Mouse (Mus musculus) midbrain, embryonic 10.5 days (tissue): ENCODE measurements at regions not wholly inside any gene's neighbourhood (a gene's known extent, or its start where the extent isn't known, plus 50 kb on each side); places are given as distances from the start of the nearest gene placed in this dataset.

Source experiments
- DNase-seq: peaks from one replicate; pipeline ENCODE4 v3.0.0-alpha.2; 2017; ENCODE audit warnings: low spot score
- H3K27ac ChIP-seq: fragments of 300-500 bp; sonication (generic); replicated peaks from 2 replicates; pipeline ENCODE4 v1.5.1; 2016; ENCODE audit warnings: mild to moderate bottlenecking
- H3K27me3 ChIP-seq: fragments of 300-500 bp; sonication (generic); 2 replicates; pipeline ENCODE4 v1.6.1; 2016; ENCODE audit warnings: low read depth, mild to moderate bottlenecking; ENCODE audit not compliant: poor library complexity, severe bottlenecking
- H3K36me3 ChIP-seq: fragments of 300-500 bp; sonication (generic); 2 replicates; pipeline ENCODE4 v1.6.1; 2016; ENCODE audit warnings: mild to moderate bottlenecking, moderate library complexity
- H3K4me1 ChIP-seq: fragments of 300-500 bp; sonication (generic); 2 replicates; pipeline ENCODE4 v1.6.1; 2016
- H3K4me3 ChIP-seq: fragments of 300-500 bp; sonication (generic); 2 replicates; pipeline ENCODE4 v1.5.1; 2016; ENCODE audit warnings: mild to moderate bottlenecking, moderate library complexity
- H3K9me3 ChIP-seq: fragments of 300-500 bp; sonication (generic); replicated peaks from 2 replicates; pipeline ENCODE4 v1.6.1; 2016; ENCODE audit warnings: mild to moderate bottlenecking
- WGBS: fragments of 180-500 bp; shearing (Covaris S2); methylation state at CpG from one replicate; pipeline ENCODE4 v1.1.7; 2016; 5-methylcytosine and 5-hydroxymethylcytosine counted together

GRCm38 (mm10) chr10:101003469-101003868 lies 413.2 kb downstream of the 1700017N19Rik start:
- H3K27ac ChIP-seq, result no peak overlapping the region
- 83% methylated on average over 2 of the region's 2 CpGs for WGBS
- H3K27me3 ChIP-seq, result no peaks in the 10 kb centered on the region
- no peak overlapping the region for H3K4me3 ChIP-seq
- no peaks in the 10 kb centered on the region for H3K36me3 ChIP-seq
- peaks cover 5% of the 10 kb centered on the region for H3K4me1 ChIP-seq
- DNase-seq, result no peak
- H3K9me3 ChIP-seq, result no peaks in the 10 kb centered on the region

GRCm38 (mm10) chr10:101004687-101005086 lies 414.4 kb downstream of the 1700017N19Rik start:
- H3K4me1 ChIP-seq, result peaks cover 5% of the 10 kb centered on the region
- WGBS, result 86% methylated on average over 4 of the region's 4 CpGs
- no peak overlapping the region for H3K4me3 ChIP-seq
- no peaks in the 10 kb centered on the region for H3K36me3 ChIP-seq
- no peaks in the 10 kb centered on the region for H3K27me3 ChIP-seq
- DNase-seq, result no peak
- H3K9me3 ChIP-seq, result no peaks in the 10 kb centered on the region
- no peak overlapping the region for H3K27ac ChIP-seq

GRCm38 (mm10) chr10:101015416-101015815 lies 425.1 kb downstream of the 1700017N19Rik start:
- WGBS, result 85% methylated on average over 1 of the region's 1 CpGs
- no peak overlapping the region for H3K27ac ChIP-seq
- no peak for DNase-seq
- H3K4me3 ChIP-seq, result no peak overlapping the region
- H3K4me1 ChIP-seq, result no peaks in the 10 kb centered on the region
- no peaks in the 10 kb centered on the region for H3K9me3 ChIP-seq
- H3K27me3 ChIP-seq, result no peaks in the 10 kb centered on the region
- no peaks in the 10 kb centered on the region for H3K36me3 ChIP-seq

GRCm38 (mm10) chr10:101038630-101039029 lies 448.3 kb downstream of the 1700017N19Rik start:
- no peaks in the 10 kb centered on the region for H3K4me1 ChIP-seq
- no peaks in the 10 kb centered on the region for H3K27me3 ChIP-seq
- H3K36me3 ChIP-seq, result no peaks in the 10 kb centered on the region
- H3K4me3 ChIP-seq, result no peak overlapping the region
- DNase-seq, result no peak
- H3K27ac ChIP-seq, result no peak overlapping the region
- no peaks in the 10 kb centered on the region for H3K9me3 ChIP-seq

- Histone ChIP-seq H3K4me1 (no peaks in the 10 kb centered on the region), H3K9me3 (no peaks in the 10 kb centered on the region), H3K4me3 (no peak overlapping the region), H3K36me3 (no peaks in the 10 kb centered on the region), H3K27me3 (no peaks in the 10 kb centered on the region), H3K27ac (no peak overlapping the region)
- DNase-seq, result no peak
- WGBS, result 98% methylated on average over 1 of the region's 1 CpGs
Measured at GRCm38 (mm10) chr10:101039034-101039433, 448.8 kb downstream of the 1700017N19Rik start.
